Mouse (Mus musculus): Measurements from ENCODE around the gene Efcc1. TPM values are rescaled to one million over a fixed set of nuclear protein-coding genes. Genes with fewer than 3 reads are reported as not detected.

Efcc1 gene
- polyA plus RNA-seq, 1 experiment from 2014 or later = 0.36 TPM

DNA sequence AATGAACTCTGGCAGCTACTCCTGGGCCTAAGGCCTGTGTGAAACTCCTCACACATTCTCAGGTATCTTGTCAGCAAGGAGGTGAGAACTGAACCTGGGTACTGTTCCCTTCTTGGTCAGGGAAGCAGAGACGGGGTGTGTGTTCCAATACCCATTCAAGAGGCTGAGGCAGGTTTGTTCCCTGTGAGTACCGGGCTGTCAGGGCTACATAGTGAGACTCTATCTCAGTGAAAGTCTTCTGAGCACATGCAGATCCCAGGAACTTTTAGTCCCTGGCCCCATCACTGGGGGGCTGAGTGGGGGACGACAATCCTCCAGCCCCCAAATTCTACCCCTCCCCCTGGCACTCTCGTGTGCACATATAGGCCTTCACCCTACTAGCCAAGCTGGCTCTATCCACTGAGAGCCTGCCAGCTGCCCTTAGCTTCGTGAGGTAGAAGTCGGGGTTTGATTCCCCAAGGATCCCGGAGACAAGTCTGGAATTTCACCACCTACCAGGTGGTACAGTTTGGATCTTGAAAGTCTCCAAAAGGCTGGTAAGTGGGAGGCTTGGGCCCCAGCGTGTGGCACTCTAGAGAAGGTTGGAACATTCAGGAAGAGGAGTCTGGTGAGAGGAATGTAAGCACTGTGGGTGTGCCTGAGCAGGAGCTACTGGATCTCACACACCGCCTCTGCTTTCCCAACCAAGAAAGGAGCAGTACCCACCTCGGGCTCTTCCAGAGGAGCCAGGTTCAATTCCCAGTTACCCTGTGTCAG, 50.1 kb downstream of the Efcc1 start:
- WGBS = 84% methylated on average over 10 of the region's 10 CpGs
- Histone ChIP-seq H3K36me3 (no peaks in the 10 kb centered on the region), H3K4me3 (replicated peaks) (no peak overlapping the region), H3K9me3 (no peaks in the 10 kb centered on the region), H3K27me3 (no peaks in the 10 kb centered on the region), H3K27ac (no peak overlapping the region), H3K4me2 (no peak overlapping the region), H3K9ac (replicated peaks) (no peak overlapping the region), H3K4me1 (replicated peaks) (no peaks in the 10 kb centered on the region)
- ATAC-seq (ENCODE audit: insufficient number of reproducible peaks, insufficient read depth, low FRiP score, low TSS enrichment, low read depth) = no peak

- no peak overlapping the region for H3K4me2 ChIP-seq
- no peaks in the 10 kb centered on the region for H3K36me3 ChIP-seq
- no peak for ATAC-seq (ENCODE audit: insufficient number of reproducible peaks, insufficient read depth, low FRiP score, low TSS enrichment, low read depth)
- H3K4me3 ChIP-seq (replicated peaks) = no peak overlapping the region
- WGBS = 75% methylated on average over 8 of the region's 8 CpGs
- H3K9ac ChIP-seq (replicated peaks) = no peak overlapping the region
- no peaks in the 10 kb centered on the region for H3K27me3 ChIP-seq
- no peak overlapping the region for H3K27ac ChIP-seq
- peaks cover 2% of the 10 kb centered on the region; the same call in 1 of the 2 replicates for H3K4me1 ChIP-seq (replicated peaks)
- no peaks in the 10 kb centered on the region for H3K9me3 ChIP-seq
Measured at GRCm38 (mm10) chr6:87784033-87784432, 53.4 kb downstream of the Efcc1 start.

- H3K27ac ChIP-seq = no peak overlapping the region
- no peak overlapping the region for H3K9ac ChIP-seq (replicated peaks)
- H3K4me1 ChIP-seq (replicated peaks) = peaks cover 11% of the 10 kb centered on the region
- no peaks in the 10 kb centered on the region for H3K27me3 ChIP-seq
- H3K4me3 ChIP-seq (replicated peaks) = no peak overlapping the region
- 80% methylated on average over 5 of the region's 5 CpGs for WGBS
- H3K9me3 ChIP-seq = no peaks in the 10 kb centered on the region
- no peak for ATAC-seq (ENCODE audit: insufficient number of reproducible peaks, insufficient read depth, low FRiP score, low TSS enrichment, low read depth)
- H3K4me2 ChIP-seq = no peak overlapping the region
- peaks cover 4% of the 10 kb centered on the region; the same call in 1 of the 2 replicates for H3K36me3 ChIP-seq
Measured at GRCm38 (mm10) chr6:87786621-87787020, 56.0 kb downstream of the Efcc1 start.

DNA sequence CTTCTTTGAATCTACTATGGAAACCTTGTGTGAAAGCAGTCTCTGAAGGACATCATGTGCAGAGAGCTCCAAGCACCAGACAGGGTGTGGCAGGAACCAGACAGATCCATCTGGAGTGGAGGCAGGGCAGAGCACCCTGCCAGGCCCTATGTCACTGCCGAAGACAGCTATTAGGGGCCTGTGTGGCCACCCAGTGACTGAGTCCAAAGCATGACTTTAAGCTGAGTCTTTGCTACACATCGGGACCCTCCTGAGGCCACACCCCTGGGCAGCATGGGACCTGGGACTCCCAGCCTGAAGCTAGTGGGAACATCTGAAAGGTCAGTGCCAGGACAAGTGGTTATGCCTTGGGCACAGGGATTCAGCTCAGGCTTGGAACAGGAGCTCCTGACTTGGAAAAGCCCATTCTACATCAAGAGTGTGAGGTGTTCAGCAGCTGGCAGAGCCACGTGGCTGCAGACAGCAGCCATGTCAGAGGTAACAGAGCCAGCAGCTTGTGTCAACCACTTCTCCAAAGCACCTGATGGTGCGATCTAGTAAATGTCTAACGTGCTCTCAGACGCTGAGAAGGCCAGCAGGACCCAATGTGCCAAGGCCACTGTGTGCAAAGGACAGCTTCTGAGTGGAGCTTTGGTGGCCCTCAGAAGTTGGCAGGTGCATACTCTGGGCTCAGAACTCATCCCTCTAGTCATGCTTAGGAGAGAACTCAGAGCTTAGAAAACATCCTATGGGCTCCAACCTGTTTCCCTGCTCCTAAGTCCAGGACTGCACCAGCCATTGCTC, 56.6 kb downstream of the Efcc1 start:
- Histone ChIP-seq H3K4me1 (replicated peaks) (peaks cover 11% of the 10 kb centered on the region), H3K4me2 (no peak overlapping the region), H3K9me3 (no peaks in the 10 kb centered on the region), H3K36me3 (peaks cover 11% of the 10 kb centered on the region), H3K27ac (no peak overlapping the region), H3K27me3 (no peaks in the 10 kb centered on the region), H3K4me3 (replicated peaks) (no peak overlapping the region), H3K9ac (replicated peaks) (no peak overlapping the region)
- ATAC-seq (ENCODE audit: insufficient number of reproducible peaks, insufficient read depth, low FRiP score, low TSS enrichment, low read depth) = no peak
- WGBS = 85% methylated on average over 6 of the region's 6 CpGs

DNA sequence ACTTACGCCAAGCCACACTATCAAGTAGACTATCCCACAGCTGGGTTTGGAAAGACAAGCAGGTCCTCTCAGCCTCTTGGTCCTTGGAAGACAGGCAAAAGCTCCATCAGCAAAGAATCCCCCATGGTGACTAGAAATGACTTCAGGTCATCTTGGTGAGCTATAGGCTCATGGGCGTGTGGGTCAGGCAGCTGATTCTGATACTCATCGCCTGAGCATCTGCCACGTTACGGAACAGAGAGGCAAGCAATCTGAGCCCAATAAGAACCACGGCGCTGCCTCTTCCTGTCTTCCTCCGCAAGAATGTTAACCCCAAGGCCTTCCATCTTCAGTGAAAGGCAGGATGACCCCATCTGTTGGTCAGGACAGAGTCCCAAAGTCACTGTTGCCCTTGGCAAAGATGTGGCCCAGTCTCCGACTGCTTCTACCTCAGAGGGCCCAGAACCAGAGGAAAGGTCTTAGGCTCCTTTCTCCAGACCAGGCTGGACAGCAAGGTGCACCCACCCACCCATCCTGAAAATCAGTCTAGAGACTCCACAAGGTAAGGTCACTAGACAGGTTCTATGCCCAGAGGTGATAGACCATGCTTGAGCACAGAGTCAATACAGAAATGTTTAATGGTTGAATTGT, 57.7 kb downstream of the Efcc1 start:
- no peak overlapping the region for H3K9ac ChIP-seq (replicated peaks)
- ATAC-seq (ENCODE audit: insufficient number of reproducible peaks, insufficient read depth, low FRiP score, low TSS enrichment, low read depth) = no peak
- H3K4me2 ChIP-seq = no peak overlapping the region
- WGBS = 87% methylated on average over 9 of the region's 9 CpGs
- H3K36me3 ChIP-seq = peaks cover 18% of the 10 kb centered on the region
- H3K4me1 ChIP-seq (replicated peaks) = peaks cover 11% of the 10 kb centered on the region
- no peak overlapping the region for H3K27ac ChIP-seq
- H3K9me3 ChIP-seq = no peaks in the 10 kb centered on the region
- H3K4me3 ChIP-seq (replicated peaks) = no peak overlapping the region
- H3K27me3 ChIP-seq = no peaks in the 10 kb centered on the region

- no peak overlapping the region for H3K9ac ChIP-seq (replicated peaks)
- H3K4me2 ChIP-seq = no peak overlapping the region
- H3K27me3 ChIP-seq = no peaks in the 10 kb centered on the region
- ATAC-seq (ENCODE audit: insufficient number of reproducible peaks, insufficient read depth, low FRiP score, low TSS enrichment, low read depth) = no peak
- H3K36me3 ChIP-seq = peaks cover 21% of the 10 kb centered on the region
- 55% methylated on average over 5 of the region's 5 CpGs for WGBS
- no peaks in the 10 kb centered on the region for H3K9me3 ChIP-seq
- H3K4me3 ChIP-seq (replicated peaks) = no peak overlapping the region
- no peak overlapping the region for H3K27ac ChIP-seq
- H3K4me1 ChIP-seq (replicated peaks) = peaks cover 11% of the 10 kb centered on the region
Measured at GRCm38 (mm10) chr6:87788896-87789587, 58.4 kb downstream of the Efcc1 start.

DNA sequence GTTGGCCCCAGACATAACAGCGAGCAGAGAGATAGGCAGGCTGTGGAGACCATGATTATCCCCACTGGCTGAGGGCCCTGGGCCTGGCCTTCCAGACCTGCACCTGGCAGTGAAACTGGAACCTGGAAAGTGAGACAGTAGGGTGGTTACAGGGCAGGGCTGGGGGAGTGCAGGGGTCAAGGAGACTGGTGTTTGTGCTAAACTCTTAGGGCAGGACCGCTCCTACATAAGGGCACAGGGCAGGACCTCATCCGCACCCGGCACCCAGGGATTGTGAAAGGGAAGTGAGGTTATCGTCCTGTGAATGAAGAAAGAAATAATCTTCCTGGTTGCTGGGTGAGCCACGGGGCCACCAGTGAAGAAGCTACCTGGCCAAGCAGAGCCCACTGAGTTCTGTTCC, 59.1 kb downstream of the Efcc1 start:
- no peak overlapping the region for H3K9ac ChIP-seq (replicated peaks)
- no peaks in the 10 kb centered on the region for H3K27me3 ChIP-seq
- H3K4me3 ChIP-seq (replicated peaks) = no peak overlapping the region
- 90% methylated on average over 6 of the region's 6 CpGs for WGBS
- no peaks in the 10 kb centered on the region for H3K9me3 ChIP-seq
- no peak for ATAC-seq (ENCODE audit: insufficient number of reproducible peaks, insufficient read depth, low FRiP score, low TSS enrichment, low read depth)
- H3K4me1 ChIP-seq (replicated peaks) = peaks cover 11% of the 10 kb centered on the region
- H3K36me3 ChIP-seq = peaks cover 24% of the 10 kb centered on the region
- H3K27ac ChIP-seq = no peak overlapping the region
- no peak overlapping the region for H3K4me2 ChIP-seq

DNA sequence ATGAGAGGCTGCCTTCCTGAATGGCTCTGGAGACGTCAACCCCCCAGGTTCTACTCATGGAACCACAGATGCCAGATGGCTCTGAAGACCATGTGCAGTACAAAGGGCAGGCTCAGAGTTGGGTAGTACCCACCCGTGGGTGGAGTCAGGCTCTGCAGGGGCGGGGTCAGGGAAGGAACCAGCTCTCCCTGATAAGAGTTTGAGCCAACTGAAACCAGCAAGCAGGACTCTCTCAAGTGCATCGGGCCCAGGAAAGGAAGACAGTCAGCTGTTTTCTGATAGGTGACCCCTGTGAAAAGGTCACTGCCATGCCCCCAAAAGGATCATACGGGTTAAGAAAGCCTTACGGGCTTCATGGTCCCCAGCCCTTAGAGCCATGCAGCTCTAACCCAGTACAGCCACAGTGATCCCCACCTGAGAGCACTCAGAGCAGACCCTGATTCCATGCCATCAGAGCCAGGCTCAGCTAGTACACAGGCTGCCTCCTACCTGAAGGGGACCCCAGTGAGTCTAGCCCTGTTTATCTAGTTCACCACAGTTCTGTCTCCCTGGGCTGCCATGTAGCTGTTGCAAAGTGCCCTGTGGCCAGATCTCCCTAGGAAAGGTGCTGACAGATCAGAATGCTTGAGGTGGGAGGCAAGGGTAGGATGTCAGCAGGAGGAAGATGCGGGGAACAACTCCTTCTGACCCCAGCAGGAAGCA, 60.3 kb downstream of the Efcc1 start:
- Histone ChIP-seq H3K4me1 (replicated peaks) (peaks cover 11% of the 10 kb centered on the region), H3K9ac (replicated peaks) (no peak overlapping the region)
- WGBS = 74% methylated on average over 7 of the region's 7 CpGs

DNA sequence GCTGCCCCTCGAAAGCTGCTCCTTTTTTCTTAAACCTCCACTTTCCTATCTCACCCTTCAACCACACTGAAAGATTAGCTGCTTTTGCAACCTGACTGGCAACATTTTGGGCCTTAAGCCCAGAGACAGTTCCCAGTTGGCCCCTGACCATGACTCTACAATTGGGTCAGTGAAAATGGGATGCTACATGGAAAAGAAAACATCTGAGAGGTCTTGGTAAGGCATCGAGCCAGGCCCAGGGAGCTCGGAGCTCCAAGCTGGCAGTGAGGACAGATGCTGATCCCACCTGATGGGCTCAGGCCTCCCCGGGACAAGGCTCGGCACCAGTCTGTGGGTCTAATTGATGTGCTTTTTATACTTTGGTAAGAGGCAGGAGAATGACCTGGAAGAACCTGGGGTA, 61.2 kb downstream of the Efcc1 start:
- H3K4me2 ChIP-seq = no peak overlapping the region
- no peak overlapping the region for H3K27ac ChIP-seq
- no peaks in the 10 kb centered on the region for H3K27me3 ChIP-seq
- H3K36me3 ChIP-seq = peaks cover 24% of the 10 kb centered on the region
- 91% methylated on average over 5 of the region's 5 CpGs for WGBS
- H3K9me3 ChIP-seq = no peaks in the 10 kb centered on the region
- no peak overlapping the region for H3K9ac ChIP-seq (replicated peaks)
- H3K4me1 ChIP-seq (replicated peaks) = peaks cover 11% of the 10 kb centered on the region
- ATAC-seq (ENCODE audit: insufficient number of reproducible peaks, insufficient read depth, low FRiP score, low TSS enrichment, low read depth) = no peak
- H3K4me3 ChIP-seq (replicated peaks) = no peak overlapping the region

More for the DNA sequence above, 60.3 kb downstream of the Efcc1 start:
- no peak overlapping the region for H3K4me2 ChIP-seq
- ATAC-seq (ENCODE audit: insufficient number of reproducible peaks, insufficient read depth, low FRiP score, low TSS enrichment, low read depth) = no peak
- H3K9me3 ChIP-seq = no peaks in the 10 kb centered on the region
- H3K36me3 ChIP-seq = peaks cover 24% of the 10 kb centered on the region
- no peak overlapping the region for H3K27ac ChIP-seq
- H3K4me3 ChIP-seq (replicated peaks) = no peak overlapping the region
- no peaks in the 10 kb centered on the region for H3K27me3 ChIP-seq

DNA sequence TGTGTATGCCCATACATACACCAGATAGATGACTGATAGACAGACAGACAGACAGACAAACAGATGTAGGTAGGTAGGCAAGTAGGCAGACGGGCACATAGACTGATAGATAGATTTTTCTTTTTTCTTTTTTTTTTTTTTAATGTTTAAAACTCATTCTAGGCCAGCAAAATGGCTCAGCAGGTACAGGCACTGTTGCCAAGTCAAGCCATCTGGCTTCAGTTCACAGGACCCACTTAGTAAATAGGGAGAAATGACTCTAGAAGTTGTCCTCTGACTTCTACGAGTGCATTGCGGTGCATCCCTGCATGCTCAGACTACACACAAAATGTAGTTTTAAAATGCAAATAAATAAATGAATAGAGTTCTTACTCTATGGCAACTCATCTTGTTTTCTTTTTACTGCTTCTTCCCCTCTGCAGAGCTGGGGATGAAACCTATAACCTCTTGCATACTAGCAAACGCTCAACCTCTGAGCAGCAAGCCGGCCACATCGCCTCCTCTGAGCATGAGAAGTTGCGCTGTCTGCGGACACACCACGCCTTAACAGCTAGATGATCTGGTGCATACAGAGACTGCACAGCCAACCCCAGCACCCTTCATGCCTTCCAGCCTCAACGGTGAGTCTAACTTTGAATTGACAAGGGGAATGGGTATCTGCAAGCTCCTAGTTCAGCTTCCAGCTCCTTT, 63.3 kb downstream of the Efcc1 start:
- no peak overlapping the region for H3K9ac ChIP-seq (replicated peaks)
- no peaks in the 10 kb centered on the region for H3K9me3 ChIP-seq
- no peak overlapping the region for H3K4me3 ChIP-seq (replicated peaks)
- 91% methylated on average over 10 of the region's 10 CpGs for WGBS
- ATAC-seq (ENCODE audit: insufficient number of reproducible peaks, insufficient read depth, low FRiP score, low TSS enrichment, low read depth) = no peak
- H3K36me3 ChIP-seq = peaks cover 24% of the 10 kb centered on the region
- H3K4me1 ChIP-seq (replicated peaks) = peaks cover 17% of the 10 kb centered on the region
- no peak overlapping the region for H3K27ac ChIP-seq
- H3K27me3 ChIP-seq = no peaks in the 10 kb centered on the region
- no peak overlapping the region for H3K4me2 ChIP-seq

Data from limb, embryonic 12.5 days (tissue).